ENCODE assay signal across 25 mouse cellular contexts in the genomic region with DNA sequence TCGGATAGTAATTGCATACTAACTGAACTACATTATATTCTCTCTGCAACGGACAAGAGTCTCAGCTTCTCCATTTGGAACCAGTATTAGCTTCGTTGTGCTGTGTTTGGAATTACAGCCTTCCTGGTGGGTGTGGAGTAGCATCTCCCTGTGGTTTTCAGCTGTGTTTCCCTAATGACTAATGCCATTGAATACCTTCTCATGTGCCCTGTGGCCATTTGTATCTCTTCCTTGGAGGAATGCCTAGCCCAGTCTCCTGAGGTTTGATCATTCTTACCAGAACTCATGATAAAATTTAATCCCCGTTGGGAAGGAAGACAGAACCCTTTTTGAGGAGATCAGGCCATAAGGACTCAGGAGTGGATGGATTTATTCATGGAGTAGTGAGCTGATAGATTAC.
"Had no signal": no experiment of that assay in that cellular context is flagged by ENCODE, and none has a peak within 500 bp of the region (broad histone marks: within the 10 kb centered on the region; RNA-seq: fewer than 3 reads in every experiment).

No protein-coding gene starts in this region.

- H3K27me3 ChIP-seq: heart, embryonic 13.5 days; heart, embryonic 15.5 days; kidney, embryonic 15.5 days; limb, embryonic 13.5 days; limb, embryonic 15.5 days; liver, embryonic 12.5 days had no signal

- H3K4me1 ChIP-seq: heart, embryonic 13.5 days; heart, embryonic 15.5 days; kidney, embryonic 15.5 days; limb, embryonic 13.5 days; limb, embryonic 15.5 days; liver, embryonic 12.5 days had no signal

- DNase-seq: gastrocnemius, postnatal 14 days; gastrocnemius, postnatal 36 days; heart, adult 11 months; heart, adult 2 months; heart, postnatal 14 days; heart, postnatal 36 days; kidney, adult 11 months; kidney, adult 2 months; kidney, adult 9 months; kidney, postnatal 14 days; kidney, postnatal 36 days; layer of hippocampus, adult 9-11 months; left cerebral cortex, postnatal 4 days had no signal

- ATAC-seq: hindbrain, postnatal 0 days; intestine, embryonic 16.5 days; liver, embryonic 12.5 days had no signal

- H3K9ac ChIP-seq: heart, embryonic 13.5 days; heart, embryonic 15.5 days; hindbrain, embryonic 14.5 days; kidney, embryonic 15.5 days; limb, embryonic 13.5 days; limb, embryonic 15.5 days; liver, embryonic 12.5 days; liver, embryonic 14.5 days had no signal

- H3K27ac ChIP-seq: heart, adult 2 months; heart, embryonic 13.5 days; heart, embryonic 15.5 days; hindbrain, embryonic 14.5 days; hindbrain, postnatal 0 days; kidney, embryonic 15.5 days; kidney, postnatal 0 days; limb, embryonic 13.5 days; limb, embryonic 15.5 days; liver, embryonic 12.5 days; liver, embryonic 14.5 days had no signal

- H3K36me3 ChIP-seq: heart, embryonic 13.5 days; heart, embryonic 15.5 days; kidney, embryonic 15.5 days; limb, embryonic 13.5 days; limb, embryonic 15.5 days; liver, embryonic 12.5 days had no signal

- H3K9me3 ChIP-seq: heart, embryonic 15.5 days; kidney, embryonic 15.5 days; limb, embryonic 13.5 days; limb, embryonic 15.5 days; liver, embryonic 12.5 days had no signal

- H3K4me2 ChIP-seq: heart, embryonic 11.5 days; heart, embryonic 13.5 days; heart, embryonic 15.5 days; hindbrain, embryonic 14.5 days; kidney, embryonic 15.5 days; limb, embryonic 13.5 days; limb, embryonic 15.5 days; liver, embryonic 12.5 days had no signal

- H3K4me3 ChIP-seq: heart, adult 2 months; heart, embryonic 13.5 days; heart, embryonic 15.5 days; kidney, embryonic 15.5 days; limb, embryonic 13.5 days; limb, embryonic 15.5 days; liver, embryonic 12.5 days had no signal
